Mouse (Mus musculus) ovary, postnatal 36 days (tissue): ENCODE data around the gene Efna1.

ENCODE experiments used
- DNase-seq: peaks from one replicate; pipeline ENCODE4 v3.0.0; 2022; ENCODE audit warnings: low spot score, mixed read lengths

Gene Efna1

GRCm38 (mm10) chr3:89280606-89281511, at the start of gene Efna1:
Gene Efna1, minus strand, starts transcription at chr3:89281142.
- DNase-seq = peak; percentile 59

- no peak for DNase-seq
Measured at GRCm38 (mm10) chr3:89330346-89330745, 49.4 kb upstream of the Efna1 start.

- DNase-seq = no peak
Measured at GRCm38 (mm10) chr3:89328623-89329022, 47.7 kb upstream of the Efna1 start.

GRCm38 (mm10) chr3:89327371-89327870, 46.5 kb upstream of the Efna1 start:
- no peak for DNase-seq

- no peak for DNase-seq
Measured at GRCm38 (mm10) chr3:89325882-89326281, 44.9 kb upstream of the Efna1 start.

GRCm38 (mm10) chr3:89322514-89323165, 41.7 kb upstream of the Efna1 start, which contains the start of gene Efna3:
Gene Efna3, minus strand, starts transcription at chr3:89322965.
- peak; percentile 77 for DNase-seq

- DNase-seq = no peak
Measured at GRCm38 (mm10) chr3:89322131-89322500, 41.2 kb upstream of the Efna1 start.

GRCm38 (mm10) chr3:89321183-89322130, 40.5 kb upstream of the Efna1 start:
- DNase-seq = no peak

GRCm38 (mm10) chr3:89320581-89321182, 39.7 kb upstream of the Efna1 start:
- no peak for DNase-seq

- no peak for DNase-seq
Measured at GRCm38 (mm10) chr3:89319591-89320350, 38.8 kb upstream of the Efna1 start.

- no peak for DNase-seq
Measured at GRCm38 (mm10) chr3:89318971-89319590, 38.1 kb upstream of the Efna1 start.

GRCm38 (mm10) chr3:89318316-89318715, 37.4 kb upstream of the Efna1 start:
- DNase-seq = no peak

GRCm38 (mm10) chr3:89317246-89317645, 36.3 kb upstream of the Efna1 start:
- no peak for DNase-seq

GRCm38 (mm10) chr3:89316833-89317232, 35.9 kb upstream of the Efna1 start:
- DNase-seq = peak; percentile 80

- DNase-seq = no peak
Measured at GRCm38 (mm10) chr3:89315930-89316831, 35.2 kb upstream of the Efna1 start.

- DNase-seq = peak; percentile 77
Measured at GRCm38 (mm10) chr3:89315195-89315929, 34.4 kb upstream of the Efna1 start.

GRCm38 (mm10) chr3:89314791-89315190, 33.8 kb upstream of the Efna1 start:
- DNase-seq = no peak

- no peak for DNase-seq
Measured at GRCm38 (mm10) chr3:89314340-89314739, 33.4 kb upstream of the Efna1 start.
